Mouse (Mus musculus) adrenal gland, adult 2 months (tissue): Measurements from ENCODE around the gene Pabpn1l. TPM values are rescaled to one million over a fixed set of nuclear protein-coding genes. Genes with fewer than 3 reads are reported as not detected.
"Not testable (repeated sequence)": the region's sequence is repeated elsewhere in the genome, so short reads cannot be mapped to it uniquely, and the experiment has no call there.

Experiments used
- DNase-seq: peaks from one replicate; pipeline ENCODE4 v3.0.0; 2021
- microRNA-seq, 2 experiments: library from miRNA; unstranded; fragments of <30 nt; microRNA quantifications; one replicate each; pipeline ENCODE4 v1.2.0; 2021
- polyA plus RNA-seq: library from polyadenylated mRNA; depleted of rRNA; stranded (reverse); fragments of >200 nt; gene quantifications from 2 replicates; pipeline ENCODE4 v1.2.3, GENCODE M21; 2012; rRNA removed
- total RNA-seq, 2 experiments: library from RNA; stranded (reverse); gene quantifications; 2 replicates each; pipeline ENCODE4 v1.2.3; 2021

The Pabpn1l gene
- total and polyA plus RNA-seq, 3 experiments = not detected

DNA sequence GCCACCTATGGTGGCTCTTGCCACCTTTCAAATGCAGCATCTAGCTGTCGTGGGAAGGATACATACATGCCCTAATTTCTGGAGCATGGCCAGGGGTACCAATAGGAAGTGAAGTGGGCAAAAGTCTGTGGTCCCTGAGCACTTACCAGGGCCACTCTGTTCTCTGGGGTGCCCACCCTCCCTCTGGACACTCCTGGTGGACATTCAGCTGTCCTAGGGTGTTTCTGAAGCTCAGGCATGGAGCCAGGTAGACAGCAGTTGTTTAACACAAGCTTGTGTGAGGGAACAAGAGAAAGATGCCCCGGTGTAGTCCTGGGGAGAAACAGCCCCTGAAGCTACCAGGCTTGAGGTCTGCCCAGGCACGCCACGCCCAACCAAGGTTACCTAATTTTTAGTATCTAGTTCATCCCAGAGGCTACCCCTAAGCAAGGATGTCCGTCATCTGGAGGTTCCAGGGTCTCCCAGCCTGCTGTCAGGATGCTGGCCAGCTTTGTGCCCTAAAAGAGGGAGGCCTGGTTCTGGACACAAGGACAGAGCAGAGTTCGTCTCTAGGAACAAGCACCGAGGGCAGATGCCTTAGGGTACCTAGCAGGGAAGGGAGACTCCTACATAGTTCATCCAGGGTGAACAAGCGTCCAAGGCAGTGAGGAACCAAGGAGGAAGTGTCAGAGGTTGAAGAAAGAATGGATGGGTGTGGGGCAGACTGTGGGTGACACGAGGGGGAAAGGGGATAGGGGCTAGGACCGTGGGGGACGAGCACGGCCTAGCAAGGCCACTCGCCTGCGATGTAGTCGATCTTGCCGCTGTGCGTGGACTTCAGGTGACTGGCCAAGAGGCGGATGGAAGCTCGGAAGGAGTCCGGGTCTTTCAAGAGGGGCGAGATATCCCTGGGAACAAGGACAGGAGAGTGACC lies 46.5 kb downstream of the Pabpn1l start:
- DNase-seq = peak; percentile 24

DNA sequence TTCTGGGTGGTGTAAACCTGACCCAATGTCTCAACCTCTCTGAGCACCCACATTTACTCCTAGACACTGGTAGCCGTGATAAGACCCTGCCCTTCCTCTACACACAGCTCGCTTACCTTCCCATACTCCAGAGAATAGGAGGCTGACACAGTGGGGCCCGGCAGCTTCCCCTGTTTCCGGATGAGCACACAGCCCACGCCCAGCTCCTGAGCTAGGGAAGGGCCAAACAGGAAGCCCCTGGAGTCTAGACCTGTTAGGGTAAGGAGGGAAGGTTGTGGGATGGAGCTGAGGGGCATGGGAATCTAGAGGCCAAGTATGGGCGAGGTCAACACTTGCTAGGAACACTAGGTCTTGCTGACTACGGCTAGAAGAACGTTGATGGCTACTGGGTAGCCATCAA lies 47.3 kb downstream of the Pabpn1l start:
- no peak for DNase-seq

DNA sequence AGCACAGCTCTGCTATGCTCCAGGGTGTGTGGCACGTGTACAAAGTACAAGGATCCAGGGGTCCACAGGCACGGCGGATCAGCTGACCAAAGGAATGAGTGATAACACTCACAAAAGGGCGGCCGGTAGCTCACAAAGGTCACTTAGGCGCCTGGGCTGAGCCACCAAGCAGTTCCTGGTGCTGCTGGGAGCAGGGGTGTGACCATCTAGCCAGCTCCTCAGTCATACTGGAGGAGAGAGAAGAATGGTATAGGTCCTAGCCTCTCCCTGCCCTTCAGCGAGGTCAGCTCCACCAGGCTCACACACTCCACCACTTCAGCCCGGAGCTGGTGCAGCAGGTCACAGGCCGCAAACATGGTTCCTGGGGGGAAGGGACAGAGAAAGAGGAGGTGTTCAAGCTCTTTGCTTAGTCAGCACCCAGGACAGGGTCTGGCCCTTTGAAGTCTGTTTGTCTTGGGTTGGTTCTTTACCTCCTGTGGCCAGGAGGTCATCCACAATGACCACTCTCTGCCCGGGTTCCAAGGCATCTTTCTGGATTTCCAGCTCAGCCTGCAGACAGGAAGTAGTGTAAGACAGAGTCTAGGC lies 47.8 kb downstream of the Pabpn1l start:
- no peak for DNase-seq

DNA sequence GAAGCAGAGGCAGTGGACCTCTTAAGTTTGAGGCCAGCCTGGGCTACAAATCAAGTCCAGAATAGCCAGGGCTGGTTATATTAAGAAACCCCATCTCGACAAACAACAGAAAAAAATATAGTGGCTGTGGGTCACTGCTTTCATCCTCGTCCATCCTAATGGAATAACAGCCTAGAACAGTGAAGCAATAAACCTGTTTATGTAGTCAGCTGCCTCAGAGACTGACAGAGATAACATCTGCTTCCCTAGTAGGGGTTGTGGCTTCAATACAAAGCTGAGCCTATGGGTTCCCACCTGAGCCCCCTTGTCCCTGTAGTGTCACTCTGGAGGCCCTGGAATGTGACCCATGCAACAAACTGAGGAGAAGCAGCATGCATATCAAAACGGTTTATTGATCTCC lies 48.3 kb downstream of the Pabpn1l start:
- no peak for DNase-seq

DNA sequence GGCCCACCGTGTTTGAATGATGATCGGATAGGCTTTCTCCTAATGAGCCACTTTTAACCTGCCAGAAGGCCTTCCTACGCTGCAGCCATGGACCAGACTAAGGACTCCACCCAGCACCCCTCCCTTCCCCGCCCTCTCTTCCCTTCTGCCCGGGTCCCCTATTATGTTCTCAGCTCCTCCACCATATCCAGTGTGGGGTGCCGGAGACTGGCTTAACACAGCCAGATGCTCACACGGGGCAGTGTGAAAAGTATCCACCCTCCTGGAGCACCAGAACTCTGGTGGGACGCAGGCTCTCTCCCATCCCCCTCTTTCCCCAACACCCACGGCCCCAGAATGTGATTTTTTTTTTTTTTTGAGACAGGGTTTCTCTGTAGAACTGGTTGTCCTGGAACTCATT lies 49.0 kb downstream of the Pabpn1l start:
- DNase-seq = no peak

DNA sequence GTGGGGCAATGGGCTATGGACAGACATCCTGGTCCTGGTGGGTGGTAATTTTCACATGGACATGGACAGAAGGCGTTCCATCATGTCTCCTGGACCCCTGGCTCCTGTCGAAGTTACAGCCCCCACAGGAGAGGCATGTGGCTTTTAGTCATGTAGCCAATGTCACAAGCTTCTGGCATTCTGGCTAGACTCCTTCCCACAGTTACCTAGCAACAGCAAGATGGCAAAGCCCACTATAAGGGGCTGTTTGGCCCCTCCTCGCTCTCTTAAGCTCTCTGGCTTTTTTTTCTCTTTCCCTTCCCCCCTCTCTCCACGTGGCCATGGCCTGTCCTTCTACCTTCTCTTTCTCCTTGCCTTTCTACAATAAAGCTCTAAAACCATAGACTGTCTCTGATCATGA lies 49.4 kb downstream of the Pabpn1l start:
- not testable (repeated sequence) for DNase-seq

DNA sequence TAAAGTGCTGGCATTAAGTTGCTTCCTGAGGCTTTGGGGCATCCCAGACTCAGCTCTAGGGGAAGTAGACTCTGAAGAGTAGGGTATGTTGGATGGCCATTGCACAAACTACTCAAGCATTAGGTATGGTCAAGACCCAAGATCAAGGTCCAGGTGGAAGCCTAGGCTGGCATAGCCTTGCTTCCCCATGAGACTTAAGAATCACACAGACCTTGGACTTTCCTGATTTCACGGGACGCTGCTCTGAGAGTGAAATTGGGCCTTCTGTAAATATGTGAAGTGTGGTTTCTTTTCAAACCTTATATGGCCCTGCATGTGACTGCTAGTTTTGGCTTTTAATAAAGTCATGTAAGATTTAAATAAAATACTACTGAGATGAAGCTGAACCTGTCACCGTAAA lies 49.8 kb downstream of the Pabpn1l start:
- DNase-seq = no peak

DNA sequence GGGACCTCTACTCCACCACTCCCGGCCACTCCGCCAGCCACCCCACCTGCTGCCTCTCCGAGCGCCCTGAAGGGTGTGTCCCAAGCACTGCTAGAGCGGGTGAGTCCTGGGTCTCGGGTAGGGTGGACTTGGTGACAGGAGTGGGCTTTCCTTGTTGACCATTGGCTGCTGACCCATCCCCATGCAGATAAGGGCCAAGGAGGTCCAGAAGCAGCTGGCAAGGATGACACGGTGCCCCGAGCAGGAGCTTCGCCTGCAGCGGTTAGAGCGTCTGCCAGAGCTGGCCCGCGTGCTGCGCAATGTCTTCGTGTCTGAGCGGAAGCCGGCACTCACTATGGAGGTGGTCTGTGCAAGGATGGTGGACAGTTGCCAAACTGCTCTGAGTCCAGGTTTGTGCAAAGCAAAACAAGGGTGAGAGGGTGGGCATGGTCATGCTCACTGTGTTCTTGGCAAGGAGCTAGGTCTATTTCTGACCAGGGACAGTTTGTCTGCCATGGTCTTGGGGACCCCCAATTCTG lies 50.7 kb downstream of the Pabpn1l start:
- no peak for DNase-seq

DNA sequence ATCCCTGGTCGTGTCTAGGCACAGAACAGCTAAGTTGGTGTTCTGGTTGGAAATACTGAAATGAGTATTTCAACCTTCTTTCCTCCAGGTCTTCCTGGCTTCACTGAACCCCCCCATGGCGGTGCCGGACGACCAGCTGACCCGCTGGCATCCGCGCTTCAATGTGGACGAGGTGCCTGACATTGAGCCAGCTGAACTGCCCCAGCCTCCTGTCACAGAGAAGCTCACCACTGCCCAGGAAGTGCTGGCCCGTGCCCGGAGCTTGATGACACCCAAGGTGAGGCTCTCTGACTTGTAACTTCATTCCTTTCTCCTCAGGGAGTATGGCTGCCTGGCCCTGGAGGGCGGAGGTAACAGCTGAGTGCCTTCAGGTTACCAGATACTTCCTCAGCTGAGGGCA lies 51.4 kb downstream of the Pabpn1l start:
- no peak for DNase-seq

DNA sequence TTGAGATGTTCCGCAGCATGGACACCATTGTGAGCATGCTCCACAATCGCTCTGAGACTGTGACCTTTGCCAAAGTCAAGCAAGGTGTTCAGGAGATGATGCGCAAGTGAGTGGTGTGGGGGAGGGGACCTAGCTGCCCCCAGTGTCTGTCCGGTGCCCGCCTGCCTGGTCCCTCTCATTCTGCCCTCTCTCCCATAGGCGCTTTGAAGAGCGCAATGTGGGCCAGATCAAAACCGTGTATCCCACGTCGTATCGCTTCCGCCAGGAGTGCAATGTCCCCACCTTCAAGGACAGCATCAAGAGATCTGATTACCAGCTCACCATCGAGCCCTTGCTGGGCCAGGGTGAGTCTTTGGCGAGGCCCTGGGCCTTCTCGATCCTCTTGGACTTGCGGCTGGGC lies 52.5 kb downstream of the Pabpn1l start:
- no peak for DNase-seq

Small RNAs within 50 kb of the gene (microRNA-seq; reads per million reads assigned to microRNA genes)
- gene Mir6396 = 0 reads per million in 2 experiments

Other genes with a start within 250 kb of the Pabpn1l start
- gene Zc3h18, start 246.1 kb downstream of the Pabpn1l start, total RNA-seq = 10 to 100 TPM; 36.9 to 44.8 TPM
- gene Zc3h18, start 246.1 kb downstream of the Pabpn1l start, polyA plus RNA-seq = 34.3 and 38.2 TPM in 2 replicates
- gene Il17c, start 200.7 kb downstream of the Pabpn1l start, total RNA-seq = not detected
- gene Il17c, start 200.7 kb downstream of the Pabpn1l start, polyA plus RNA-seq = 0.16 TPM in 1 of 2 replicates, not detected in the other
- gene Cyba, start 189.8 kb downstream of the Pabpn1l start, total RNA-seq = 10 to 100 TPM; 26.3 to 43.7 TPM
- gene Cyba, start 189.8 kb downstream of the Pabpn1l start, polyA plus RNA-seq = 108 and 116 TPM in 2 replicates
- 10 to 100 TPM in 1 of 2 experiments, 1 to 10 TPM in 1; 9.2 to 39.5 TPM for gene Mvd, start 179.3 kb downstream of the Pabpn1l start, total RNA-seq
- gene Mvd, start 179.3 kb downstream of the Pabpn1l start, polyA plus RNA-seq = 39.7 and 73.8 TPM in 2 replicates
- gene Snai3, start 162.0 kb downstream of the Pabpn1l start, total RNA-seq = not detected
- 0.15 and 0.19 TPM in 2 replicates for gene Snai3, start 162.0 kb downstream of the Pabpn1l start, polyA plus RNA-seq
- gene Rnf166, start 146.7 kb downstream of the Pabpn1l start, total RNA-seq = 10 to 100 TPM; 42.8 to 83.8 TPM
- 132 and 157 TPM in 2 replicates for gene Rnf166, start 146.7 kb downstream of the Pabpn1l start, polyA plus RNA-seq
- 10 to 100 TPM; 15.5 to 18.1 TPM for gene Ctu2, start 146.6 kb downstream of the Pabpn1l start, total RNA-seq
- gene Ctu2, start 146.6 kb downstream of the Pabpn1l start, polyA plus RNA-seq = 40.6 and 46.7 TPM in 2 replicates
- gene Piezo1, start 71.4 kb downstream of the Pabpn1l start, total RNA-seq = 10 to 100 TPM; 15.1 to 26.4 TPM
- gene Piezo1, start 71.4 kb downstream of the Pabpn1l start, polyA plus RNA-seq = 47.5 and 64.7 TPM in 2 replicates
- 1 to 10 TPM; 5.0 to 7.0 TPM for gene Cdt1, start 54.7 kb downstream of the Pabpn1l start, total RNA-seq
- 19.9 and 22.4 TPM in 2 replicates for gene Cdt1, start 54.7 kb downstream of the Pabpn1l start, polyA plus RNA-seq
- gene Aprt, start 45.8 kb downstream of the Pabpn1l start, total RNA-seq = 100 to 1,000 TPM in 1 of 2 experiments, 10 to 100 TPM in 1; 56.2 to 106 TPM
- 161 and 176 TPM in 2 replicates for gene Aprt, start 45.8 kb downstream of the Pabpn1l start, polyA plus RNA-seq
- gene Galns, start 11.3 kb downstream of the Pabpn1l start, total RNA-seq = 1 to 10 TPM; 6.0 to 7.8 TPM
- gene Galns, start 11.3 kb downstream of the Pabpn1l start, polyA plus RNA-seq = 6.8 and 8.0 TPM in 2 replicates
- gene Trappc2l, start 11.1 kb downstream of the Pabpn1l start, total RNA-seq = 10 to 100 TPM; 53.8 to 55.5 TPM
- gene Trappc2l, start 11.1 kb downstream of the Pabpn1l start, polyA plus RNA-seq = 159 and 161 TPM in 2 replicates
- 10 to 100 TPM; 13.9 to 16.2 TPM for gene Cbfa2t3, start 76.4 kb upstream of the Pabpn1l start, total RNA-seq
- gene Cbfa2t3, start 76.4 kb upstream of the Pabpn1l start, polyA plus RNA-seq = 19.3 and 20.3 TPM in 2 replicates
- gene Acsf3, start 152.7 kb upstream of the Pabpn1l start, total RNA-seq = 10 to 100 TPM; 40.4 to 42.3 TPM
- gene Acsf3, start 152.7 kb upstream of the Pabpn1l start, polyA plus RNA-seq = 44.4 and 45.8 TPM in 2 replicates
- under 1 TPM; 0.79 to 0.95 TPM for gene Cdh15, start 225.2 kb upstream of the Pabpn1l start, total RNA-seq
- gene Cdh15, start 225.2 kb upstream of the Pabpn1l start, polyA plus RNA-seq = 0.72 and 0.79 TPM in 2 replicates